Mouse (Mus musculus): ENCODE data around the gene Dag1. TPM values are rescaled to one million over a fixed set of nuclear protein-coding genes. Genes with fewer than 3 reads are reported as not detected.

The Dag1 gene
- polyA plus RNA-seq, 1 experiment from 2014 or later: 188 TPM

GRCm38 (mm10) chr9:108220380-108220774, 43.4 kb downstream of the Dag1 start:
- Histone ChIP-seq H3K4me1 (replicated peaks) (peaks cover 32% of the 10 kb centered on the region), H3K4me3 (no peak overlapping the region), H3K27me3 (replicated peaks) (no peaks in the 10 kb centered on the region), H3K36me3 (peaks cover 24% of the 10 kb centered on the region), H3K4me2 (no peak overlapping the region), H3K9me3 (replicated peaks) (no peaks in the 10 kb centered on the region), H3K27ac (ENCODE audit: poor library complexity, severe bottlenecking) (peak overlapping the region; percentile 68; the same call in 1 of the 2 replicates), H3K9ac (no peak overlapping the region)
- ATAC-seq (ENCODE audit: insufficient number of reproducible peaks, low FRiP score): no peak
- 73% methylated on average over 1 of the region's 1 CpGs for WGBS

GRCm38 (mm10) chr9:108219766-108220379, 43.9 kb downstream of the Dag1 start:
- WGBS: 86% methylated on average over 12 of the region's 12 CpGs
- Histone ChIP-seq H3K36me3 (peaks cover 28% of the 10 kb centered on the region), H3K4me2 (no peak overlapping the region), H3K27me3 (replicated peaks) (no peaks in the 10 kb centered on the region), H3K9ac (no peak overlapping the region), H3K4me1 (replicated peaks) (peaks cover 32% of the 10 kb centered on the region), H3K9me3 (replicated peaks) (no peaks in the 10 kb centered on the region), H3K27ac (ENCODE audit: poor library complexity, severe bottlenecking) (no peak overlapping the region), H3K4me3 (no peak overlapping the region)
- ATAC-seq (ENCODE audit: insufficient number of reproducible peaks, low FRiP score): no peak

- H3K4me2 ChIP-seq: no peak overlapping the region
- WGBS: 81% methylated on average over 11 of the region's 11 CpGs
- no peaks in the 10 kb centered on the region for H3K27me3 ChIP-seq (replicated peaks)
- peaks cover 32% of the 10 kb centered on the region for H3K36me3 ChIP-seq
- H3K9me3 ChIP-seq (replicated peaks): no peaks in the 10 kb centered on the region
- peaks cover 44% of the 10 kb centered on the region for H3K4me1 ChIP-seq (replicated peaks)
- H3K9ac ChIP-seq: no peak overlapping the region
- ATAC-seq (ENCODE audit: insufficient number of reproducible peaks, low FRiP score): no peak
- H3K27ac ChIP-seq (ENCODE audit: poor library complexity, severe bottlenecking): no peak overlapping the region
- no peak overlapping the region for H3K4me3 ChIP-seq
Measured at GRCm38 (mm10) chr9:108217936-108218543, 45.7 kb downstream of the Dag1 start.

GRCm38 (mm10) chr9:108217406-108217805, 46.4 kb downstream of the Dag1 start:
- WGBS: 86% methylated on average over 3 of the region's 3 CpGs
- peaks cover 32% of the 10 kb centered on the region for H3K36me3 ChIP-seq
- no peak overlapping the region for H3K4me3 ChIP-seq
- H3K4me2 ChIP-seq: no peak overlapping the region
- no peak for ATAC-seq (ENCODE audit: insufficient number of reproducible peaks, low FRiP score)
- H3K9ac ChIP-seq: no peak overlapping the region
- no peak overlapping the region for H3K27ac ChIP-seq (ENCODE audit: poor library complexity, severe bottlenecking)
- peaks cover 48% of the 10 kb centered on the region for H3K4me1 ChIP-seq (replicated peaks)
- H3K9me3 ChIP-seq (replicated peaks): no peaks in the 10 kb centered on the region
- H3K27me3 ChIP-seq (replicated peaks): no peaks in the 10 kb centered on the region

GRCm38 (mm10) chr9:108213105-108213504, 50.7 kb downstream of the Dag1 start:
- Histone ChIP-seq H3K9me3 (replicated peaks) (no peaks in the 10 kb centered on the region), H3K4me1 (replicated peaks) (peaks cover 33% of the 10 kb centered on the region), H3K9ac (0 out of 2 replicates have a peak overlapping the region, but pooled peaks have one; percentile 46), H3K27ac (ENCODE audit: poor library complexity, severe bottlenecking) (peak overlapping the region; percentile 6; the same call in 1 of the 2 replicates), H3K4me2 (no peak overlapping the region), H3K27me3 (replicated peaks) (no peaks in the 10 kb centered on the region), H3K4me3 (no peak overlapping the region), H3K36me3 (peaks cover 52% of the 10 kb centered on the region)
- ATAC-seq (ENCODE audit: insufficient number of reproducible peaks, low FRiP score): peak; percentile 48; the same call in 1 of the 2 replicates
- WGBS: 49% methylated on average over 7 of the region's 7 CpGs

- Histone ChIP-seq H3K9ac (no peak overlapping the region), H3K27ac (ENCODE audit: poor library complexity, severe bottlenecking) (peak overlapping the region; percentile 8), H3K4me3 (no peak overlapping the region), H3K4me2 (no peak overlapping the region), H3K36me3 (peaks cover 52% of the 10 kb centered on the region), H3K9me3 (replicated peaks) (no peaks in the 10 kb centered on the region), H3K4me1 (replicated peaks) (peaks cover 33% of the 10 kb centered on the region), H3K27me3 (replicated peaks) (no peaks in the 10 kb centered on the region)
- no peak for ATAC-seq (ENCODE audit: insufficient number of reproducible peaks, low FRiP score)
- 67% methylated on average over 2 of the region's 2 CpGs for WGBS
Measured at GRCm38 (mm10) chr9:108212426-108212825, 51.3 kb downstream of the Dag1 start.

GRCm38 (mm10) chr9:108205571-108205901, 58.2 kb downstream of the Dag1 start:
- H3K36me3 ChIP-seq: peaks cover 51% of the 10 kb centered on the region
- H3K27me3 ChIP-seq (replicated peaks): no peaks in the 10 kb centered on the region
- H3K4me1 ChIP-seq (replicated peaks): peaks cover 12% of the 10 kb centered on the region
- ATAC-seq (ENCODE audit: insufficient number of reproducible peaks, low FRiP score): no peak
- 73% methylated on average over 3 of the region's 3 CpGs for WGBS
- H3K9ac ChIP-seq: no peak overlapping the region
- H3K4me3 ChIP-seq: no peak overlapping the region
- H3K9me3 ChIP-seq (replicated peaks): no peaks in the 10 kb centered on the region
- H3K4me2 ChIP-seq: no peak overlapping the region
- no peak overlapping the region for H3K27ac ChIP-seq (ENCODE audit: poor library complexity, severe bottlenecking)

GRCm38 (mm10) chr9:108204884-108205570, 58.7 kb downstream of the Dag1 start:
- H3K36me3 ChIP-seq: peaks cover 49% of the 10 kb centered on the region
- H3K27ac ChIP-seq (ENCODE audit: poor library complexity, severe bottlenecking): no peak overlapping the region
- H3K4me2 ChIP-seq: no peak overlapping the region
- WGBS: 81% methylated on average over 8 of the region's 8 CpGs
- H3K9me3 ChIP-seq (replicated peaks): no peaks in the 10 kb centered on the region
- H3K9ac ChIP-seq: no peak overlapping the region
- H3K27me3 ChIP-seq (replicated peaks): no peaks in the 10 kb centered on the region
- H3K4me1 ChIP-seq (replicated peaks): peaks cover 15% of the 10 kb centered on the region
- no peak overlapping the region for H3K4me3 ChIP-seq
- ATAC-seq (ENCODE audit: insufficient number of reproducible peaks, low FRiP score): no peak

GRCm38 (mm10) chr9:108203015-108203414, 60.7 kb downstream of the Dag1 start:
- H3K27ac ChIP-seq (ENCODE audit: poor library complexity, severe bottlenecking): no peak overlapping the region

GRCm38 (mm10) chr9:108202169-108202568, 61.6 kb downstream of the Dag1 start:
- Histone ChIP-seq H3K9ac (no peak overlapping the region), H3K9me3 (replicated peaks) (no peaks in the 10 kb centered on the region), H3K4me2 (no peak overlapping the region), H3K27me3 (replicated peaks) (no peaks in the 10 kb centered on the region), H3K36me3 (peaks cover 20% of the 10 kb centered on the region), H3K4me3 (no peak overlapping the region), H3K4me1 (replicated peaks) (peaks cover 21% of the 10 kb centered on the region), H3K27ac (ENCODE audit: poor library complexity, severe bottlenecking) (no peak overlapping the region)
- WGBS: 91% methylated on average over 2 of the region's 2 CpGs
- no peak for ATAC-seq (ENCODE audit: insufficient number of reproducible peaks, low FRiP score)

More at GRCm38 (mm10) chr9:108203015-108203414, 60.7 kb downstream of the Dag1 start:
- H3K27me3 ChIP-seq (replicated peaks): no peaks in the 10 kb centered on the region
- no peaks in the 10 kb centered on the region for H3K9me3 ChIP-seq (replicated peaks)
- H3K36me3 ChIP-seq: peaks cover 29% of the 10 kb centered on the region
- no peak overlapping the region for H3K4me3 ChIP-seq
- H3K4me2 ChIP-seq: no peak overlapping the region
- H3K9ac ChIP-seq: no peak overlapping the region
- peaks cover 15% of the 10 kb centered on the region for H3K4me1 ChIP-seq (replicated peaks)
- 36% methylated on average over 13 of the region's 13 CpGs for WGBS
- no peak for ATAC-seq (ENCODE audit: insufficient number of reproducible peaks, low FRiP score)

- Histone ChIP-seq H3K9me3 (replicated peaks) (no peaks in the 10 kb centered on the region), H3K4me1 (replicated peaks) (peaks cover 27% of the 10 kb centered on the region), H3K4me2 (peak overlapping the region; percentile 61), H3K9ac (0 out of 2 replicates have a peak overlapping the region, but pooled peaks have one; percentile 53), H3K36me3 (peaks cover 12% of the 10 kb centered on the region), H3K4me3 (peak overlapping the region; percentile 16), H3K27ac (ENCODE audit: poor library complexity, severe bottlenecking) (peak overlapping the region; percentile 28; the same call in 1 of the 2 replicates), H3K27me3 (replicated peaks) (no peaks in the 10 kb centered on the region)
- ATAC-seq (ENCODE audit: insufficient number of reproducible peaks, low FRiP score): peak; percentile 97
- 0% methylated on average over 13 of the region's 13 CpGs for WGBS
Measured at GRCm38 (mm10) chr9:108201160-108201559, 62.6 kb downstream of the Dag1 start.

All from heart, embryonic 12.5 days (tissue).